Mouse (Mus musculus): ENCODE data around the gene Actn1.

The Actn1 gene

DNA sequence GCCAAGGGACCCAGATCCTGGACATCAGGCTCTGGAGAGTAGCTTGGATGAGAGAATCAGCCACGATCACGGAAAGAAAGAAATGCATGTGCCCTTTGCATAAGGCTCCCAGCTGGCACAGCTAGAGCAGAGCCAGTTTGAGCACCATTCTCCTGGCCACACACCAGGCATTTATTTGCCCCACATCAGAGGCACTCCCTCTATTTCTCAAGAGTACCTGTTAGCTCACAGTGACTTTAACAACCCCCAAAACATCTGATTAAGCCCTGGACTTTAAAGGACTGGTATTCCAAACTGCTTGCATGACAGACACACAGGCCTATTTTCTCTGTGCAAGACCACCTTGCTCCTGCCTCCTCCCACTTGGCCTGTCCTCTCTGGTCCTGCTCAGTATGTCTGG is 78.3 kb downstream of the Actn1 start:
- DNase-seq (ENCODE audit: low read depth), result no peak

DNA sequence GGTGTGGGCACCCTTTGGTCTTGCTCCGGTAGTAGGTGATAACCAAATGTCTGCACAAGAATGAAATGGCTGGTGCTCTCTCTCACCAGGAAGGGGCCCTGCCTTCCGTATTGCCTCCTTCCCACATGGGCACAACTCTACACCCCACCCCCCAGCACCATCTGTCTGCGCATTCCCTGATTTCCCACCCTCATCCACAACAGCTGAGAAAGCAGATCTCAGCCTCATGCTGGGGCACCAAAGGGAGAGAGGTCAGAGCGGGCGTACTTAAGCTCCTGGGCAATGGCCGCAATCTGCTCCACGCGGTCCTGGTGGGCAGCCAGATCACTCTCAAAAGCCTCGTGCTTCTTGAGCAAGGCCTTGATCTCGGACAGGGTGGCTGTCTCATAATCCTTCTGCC is 82.1 kb downstream of the Actn1 start:
- DNase-seq (ENCODE audit: low read depth), result no peak

DNA sequence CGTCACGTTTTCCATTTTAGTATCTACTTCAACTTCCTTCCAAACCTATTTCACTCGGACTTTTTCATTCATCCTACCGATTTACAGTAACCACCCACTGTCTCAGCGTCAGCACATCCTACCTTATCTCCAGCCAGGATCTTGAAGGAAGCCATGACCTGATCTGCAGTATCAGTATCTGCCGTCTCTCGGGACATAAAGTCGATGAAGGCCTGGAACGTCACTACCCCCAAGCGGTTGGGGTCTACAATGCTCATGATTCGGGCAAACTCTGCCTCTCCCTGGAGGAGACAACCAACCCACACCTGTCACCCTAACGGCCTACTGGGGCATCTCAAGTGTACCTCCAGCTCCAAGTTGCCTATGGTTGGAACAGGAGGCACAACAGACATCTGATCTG is 91.4 kb downstream of the Actn1 start:
- no peak for DNase-seq (ENCODE audit: low read depth)

DNA sequence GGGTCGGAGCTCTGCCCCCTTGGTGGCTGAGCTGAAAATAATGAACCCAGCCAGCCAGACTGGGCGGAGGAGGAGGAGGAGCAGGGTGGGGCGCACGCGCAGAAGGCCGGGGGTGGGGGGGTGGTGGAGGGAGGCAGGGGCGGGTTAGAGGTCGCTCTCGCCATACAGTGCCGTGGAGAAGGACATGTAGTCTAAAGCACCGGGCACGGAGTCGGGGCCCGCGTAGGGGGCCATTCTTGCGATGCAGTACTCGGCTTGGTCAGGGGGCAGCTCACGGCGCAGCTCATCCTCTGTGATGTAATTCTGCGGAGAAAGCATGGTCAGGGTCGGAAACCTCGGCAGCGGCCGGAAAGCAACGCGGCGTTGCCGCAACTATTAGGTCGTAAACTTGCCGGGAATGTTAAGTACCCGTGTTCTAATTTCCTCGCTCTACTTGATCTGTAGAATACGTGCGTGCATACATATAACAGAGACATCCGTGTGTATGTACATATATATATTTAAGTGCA is 91.9 kb downstream of the Actn1 start:
- DNase-seq (ENCODE audit: low read depth), result peak; percentile 95

DNA sequence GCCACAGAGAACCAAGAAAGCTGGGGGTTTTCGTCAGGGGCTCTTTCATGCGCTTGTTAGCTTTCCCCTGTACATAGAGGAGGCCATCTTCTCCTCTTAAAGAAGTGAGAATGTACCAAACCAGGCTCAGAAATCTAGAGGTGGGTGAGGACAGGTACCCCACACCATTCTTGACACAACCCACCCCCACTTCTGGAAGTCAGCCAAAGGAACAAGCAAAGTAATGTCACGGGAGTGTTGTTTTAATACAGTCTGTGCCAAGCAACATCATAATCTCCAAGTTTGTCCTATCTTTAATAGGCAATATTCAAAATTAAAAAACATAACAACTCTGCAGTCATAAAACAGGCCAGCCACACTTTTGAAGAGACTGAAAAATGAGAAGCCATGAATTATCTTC is 92.8 kb downstream of the Actn1 start:
- no peak for DNase-seq (ENCODE audit: low read depth)

DNA sequence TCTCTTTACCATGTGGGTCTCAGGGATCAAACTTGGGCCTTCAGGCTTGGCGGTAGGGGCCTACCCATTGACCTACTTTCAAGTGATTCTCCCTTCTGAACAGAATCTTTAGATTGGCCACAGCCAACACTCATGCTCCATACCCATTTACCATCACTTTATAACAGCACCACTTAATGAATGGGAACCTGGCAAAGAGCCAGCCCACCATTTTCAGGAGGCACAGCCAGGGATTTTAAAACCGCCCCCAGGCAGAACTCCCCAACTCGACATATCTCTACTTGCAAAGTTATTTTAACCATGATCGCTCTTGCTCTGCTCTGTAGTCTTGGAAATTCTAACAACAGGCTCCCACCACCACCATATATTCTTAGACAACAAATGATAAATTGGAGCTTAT is 93.5 kb downstream of the Actn1 start:
- no peak for DNase-seq (ENCODE audit: low read depth)

DNA sequence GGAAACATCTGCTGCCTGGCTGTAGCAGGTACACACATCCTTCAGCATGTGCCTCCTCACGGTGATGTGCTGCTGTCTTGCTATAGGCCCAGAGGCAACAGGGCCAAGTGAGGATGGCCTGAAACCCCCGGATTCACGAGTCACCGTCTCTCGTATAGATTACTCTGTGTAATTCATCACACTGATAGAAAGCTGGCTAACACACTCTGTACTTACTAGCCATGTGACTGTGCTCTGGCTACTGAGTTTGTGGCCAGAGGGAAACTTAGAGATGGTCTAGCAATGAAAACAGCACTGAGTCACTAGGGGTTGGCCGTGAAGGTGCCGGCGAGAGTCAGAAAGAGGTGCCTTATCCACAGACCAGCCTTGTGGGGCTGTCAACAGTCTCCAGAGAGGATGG is 95.6 kb downstream of the Actn1 start:
- no peak for DNase-seq (ENCODE audit: low read depth)

DNA sequence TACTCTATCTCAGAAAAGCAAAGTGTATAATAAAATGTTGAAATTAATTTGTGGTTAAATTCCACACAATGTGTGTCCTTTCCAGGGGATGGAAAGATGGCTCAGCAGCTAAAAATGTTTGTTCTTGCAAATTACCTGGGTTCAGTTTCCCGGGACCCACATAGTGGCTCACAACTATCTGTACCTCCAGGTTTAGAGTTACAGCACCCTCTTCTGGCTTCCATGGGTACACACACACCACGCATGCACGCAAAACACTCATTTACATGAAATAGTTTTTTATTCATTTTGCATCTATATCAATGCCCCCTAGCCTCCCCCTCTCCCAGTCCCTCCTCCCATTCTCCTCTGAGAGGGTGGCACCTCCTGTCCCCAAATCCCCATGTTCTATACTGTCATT is 97.7 kb downstream of the Actn1 start:
- DNase-seq (ENCODE audit: low read depth), result peak; percentile 28

DNA sequence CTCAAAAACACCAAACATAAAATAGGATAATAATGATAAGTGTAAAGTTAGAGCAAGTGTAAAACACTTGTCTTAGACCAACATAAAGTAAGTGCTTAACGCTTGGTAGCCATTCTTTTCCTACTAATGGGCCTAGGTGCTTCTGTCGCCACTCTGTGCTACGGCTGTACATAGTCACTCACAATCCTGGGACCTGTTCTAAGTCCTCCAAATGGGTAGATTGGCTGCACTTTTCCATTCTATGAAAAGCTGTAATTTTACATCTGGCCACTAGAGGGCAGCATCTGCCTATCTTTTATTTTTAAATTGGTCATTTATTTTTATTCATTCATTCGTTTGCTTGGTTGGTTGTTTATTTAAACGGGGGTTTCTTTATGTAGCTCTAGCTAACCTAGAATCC is 102.5 kb downstream of the Actn1 start:
- DNase-seq (ENCODE audit: low read depth), result peak; percentile 71

DNA sequence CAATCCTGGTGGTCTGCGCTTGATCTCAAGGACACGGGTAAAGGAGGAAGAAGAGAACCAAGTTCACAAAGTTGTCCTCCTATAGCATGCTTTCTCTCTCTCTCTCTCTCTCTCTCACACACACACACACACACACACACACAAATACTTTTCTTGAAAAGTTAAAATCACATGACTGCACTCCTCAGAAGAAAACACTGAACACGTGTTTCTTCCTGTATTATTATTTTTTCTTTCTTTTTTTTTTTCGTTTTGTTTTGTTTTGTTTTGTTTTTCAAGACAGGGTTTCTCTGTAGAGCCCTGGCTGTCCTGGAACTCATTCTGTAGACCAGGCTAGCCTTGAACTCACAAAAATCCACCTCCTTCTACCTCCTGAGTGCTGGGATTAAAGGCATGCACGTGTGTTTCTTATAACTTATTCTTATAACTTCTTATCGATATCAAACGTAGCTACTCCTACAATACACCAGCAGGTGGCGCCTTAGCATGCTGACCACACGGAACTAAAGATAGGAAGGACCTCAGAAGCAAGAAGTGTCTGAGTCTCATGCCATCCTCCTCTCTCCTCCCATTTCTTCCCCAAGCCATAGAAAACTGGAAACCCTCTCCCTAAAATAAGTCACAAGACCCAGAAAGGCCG is 106.4 kb downstream of the Actn1 start:
- peak; percentile 91 for DNase-seq (ENCODE audit: low read depth)

DNA sequence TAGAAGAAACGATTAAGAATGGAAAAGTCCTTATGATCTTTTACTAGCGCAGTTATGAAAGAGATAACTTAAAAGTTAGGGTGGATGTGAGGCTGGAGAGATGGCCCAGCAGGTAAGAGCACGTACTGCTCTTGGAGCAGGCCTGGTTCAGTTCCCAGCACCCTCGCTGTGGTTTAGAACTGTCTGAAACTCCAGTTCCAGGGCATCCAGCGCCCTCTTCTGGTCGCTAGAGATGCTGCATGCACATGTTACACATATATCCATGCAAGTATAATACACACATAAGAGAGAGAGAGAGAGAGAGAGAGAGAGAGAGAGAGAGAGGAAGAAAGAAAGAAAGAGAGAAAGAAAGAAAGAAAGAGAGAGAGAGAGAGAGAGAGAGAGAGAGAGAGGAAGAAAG is 107.1 kb downstream of the Actn1 start:
- peak; percentile 48 for DNase-seq (ENCODE audit: low read depth)

DNA sequence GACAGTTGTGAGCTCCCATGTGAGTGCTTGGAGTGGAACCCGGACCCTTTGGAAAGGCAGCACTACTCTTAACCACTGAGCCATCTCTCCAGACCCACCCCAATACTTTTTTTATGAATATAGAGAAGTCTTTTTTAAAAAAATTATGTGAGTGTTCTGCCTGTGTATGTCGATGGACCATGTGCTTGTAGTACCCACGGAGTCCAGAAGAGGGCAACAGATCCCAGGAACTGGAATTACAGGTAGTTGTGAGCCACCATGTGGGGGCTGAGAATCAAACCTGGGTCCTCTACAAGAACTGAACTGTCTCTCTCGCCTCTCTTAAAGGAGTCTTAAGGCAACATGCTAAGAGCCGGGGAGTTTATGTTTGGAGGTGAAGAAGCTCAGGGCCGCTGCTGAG is 108.3 kb downstream of the Actn1 start:
- DNase-seq (ENCODE audit: low read depth), result peak; percentile 27

DNA sequence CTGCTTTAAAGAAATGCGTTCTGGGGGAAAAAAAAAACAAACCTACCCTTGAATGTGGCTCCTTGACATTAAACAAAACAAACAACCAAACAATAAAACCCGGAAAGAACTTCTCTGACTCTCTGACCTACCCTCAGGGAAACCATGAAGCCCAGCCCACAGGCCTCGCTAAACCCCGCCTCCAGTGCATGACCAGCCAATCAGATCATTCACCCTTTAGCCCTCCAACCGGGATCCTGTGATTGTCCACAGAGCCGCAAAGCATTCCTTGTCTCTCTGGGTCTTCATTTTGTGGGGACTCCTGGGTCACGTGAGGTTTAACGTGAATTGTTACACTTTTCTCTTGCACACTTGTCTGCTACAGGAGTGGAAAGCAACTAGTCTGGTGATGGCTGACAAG is 109.5 kb downstream of the Actn1 start:
- DNase-seq (ENCODE audit: low read depth), result peak; percentile 76

DNA sequence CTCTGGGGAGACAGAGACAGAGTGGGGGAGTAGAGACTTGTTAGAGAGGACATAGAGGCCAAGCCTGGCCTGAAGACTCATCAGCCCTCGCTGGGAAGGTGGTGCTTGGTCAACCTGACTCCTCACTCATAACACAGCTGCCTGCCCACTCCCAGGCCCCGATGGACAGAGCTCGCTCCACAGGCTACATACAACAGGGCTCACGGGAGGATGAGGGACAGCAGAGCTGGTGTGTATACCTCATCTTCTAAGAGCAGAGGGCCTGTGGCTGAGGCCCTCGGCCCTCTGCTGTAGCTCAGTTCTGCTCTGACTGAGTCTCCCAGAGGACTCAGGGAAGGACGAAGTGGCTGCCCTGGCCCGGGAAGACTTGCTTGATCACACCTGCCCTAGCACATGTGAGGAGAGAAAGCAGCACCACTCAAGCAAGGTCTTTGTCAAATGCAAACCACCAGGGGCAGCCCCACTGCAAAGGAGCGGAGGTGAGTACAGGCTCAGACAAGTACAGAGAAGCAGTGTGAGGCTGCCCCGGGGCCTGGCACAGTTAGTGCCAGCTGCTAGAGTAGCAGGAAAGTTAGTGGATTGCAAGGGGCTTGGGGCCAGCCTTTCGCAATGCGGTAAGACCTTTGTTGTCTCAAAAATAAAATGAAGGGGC is 112.5 kb downstream of the Actn1 start:
- no peak for DNase-seq (ENCODE audit: low read depth)

DNA sequence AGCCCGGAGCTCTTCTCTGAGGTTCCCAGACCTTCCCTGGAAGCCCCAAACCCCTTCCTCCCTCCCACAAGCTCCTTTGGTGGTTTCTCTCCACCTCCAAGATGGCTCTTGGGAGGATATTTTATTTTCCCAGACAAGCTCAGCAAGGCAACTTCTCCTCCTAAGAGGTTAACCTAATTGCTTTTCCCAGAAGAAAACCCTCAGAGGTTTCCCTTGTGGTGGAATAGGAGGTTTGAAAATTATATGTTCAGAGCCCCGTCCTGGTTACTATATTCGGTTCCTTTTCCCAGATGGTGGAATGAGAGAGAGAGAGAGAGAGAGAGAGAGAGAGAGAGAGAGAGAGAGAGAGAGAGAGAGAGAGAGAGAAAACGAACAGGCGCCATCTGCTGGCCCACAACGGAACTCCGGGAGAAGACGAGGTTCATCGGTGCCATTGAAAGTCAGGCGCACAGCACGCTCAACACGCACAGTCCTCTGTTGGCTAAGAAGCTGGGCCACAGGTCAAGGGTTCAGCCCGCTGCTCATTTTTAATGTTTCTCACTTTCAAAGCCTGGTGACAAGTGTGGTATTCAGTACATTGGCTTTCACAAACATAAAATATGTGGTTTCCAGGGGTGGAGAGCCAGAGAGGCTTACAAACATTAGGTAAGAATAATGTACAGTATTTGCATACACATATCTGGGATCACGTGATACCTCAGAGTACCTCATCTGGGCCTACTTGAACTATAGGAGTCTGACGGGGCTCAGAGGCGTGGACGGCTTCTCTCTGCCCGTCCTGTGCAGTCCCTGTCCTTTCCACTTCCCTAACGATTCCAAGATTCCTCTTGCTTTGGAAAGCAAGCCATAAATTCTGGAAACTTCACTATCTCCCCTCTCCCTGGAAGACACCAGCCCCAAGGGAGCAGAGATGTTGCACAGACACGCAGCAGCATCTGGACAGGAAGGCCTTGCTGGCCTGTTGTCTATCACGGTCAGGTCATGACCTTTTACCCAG is 113.6 kb downstream of the Actn1 start:
- peak; percentile 84 for DNase-seq (ENCODE audit: low read depth)

DNA sequence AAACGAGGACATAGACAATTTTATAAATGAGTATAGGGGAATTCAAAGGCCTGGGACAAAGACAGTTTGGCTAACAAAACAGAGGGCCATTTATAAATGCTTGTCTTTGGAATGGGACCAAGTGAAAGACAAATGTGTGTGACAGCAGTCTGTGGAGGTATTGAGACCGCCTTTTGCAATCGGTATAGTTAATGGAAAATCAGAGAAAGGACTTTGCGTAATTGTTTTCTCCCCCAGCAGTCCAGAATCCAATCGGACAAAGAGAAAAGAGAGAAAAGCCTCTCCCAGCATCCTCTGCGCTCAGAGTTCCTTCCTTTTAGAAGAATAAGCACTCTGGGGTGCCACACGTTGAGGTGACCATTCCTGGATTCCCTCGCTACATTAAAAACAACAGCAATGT is 114.8 kb downstream of the Actn1 start:
- no peak for DNase-seq (ENCODE audit: low read depth)

DNA sequence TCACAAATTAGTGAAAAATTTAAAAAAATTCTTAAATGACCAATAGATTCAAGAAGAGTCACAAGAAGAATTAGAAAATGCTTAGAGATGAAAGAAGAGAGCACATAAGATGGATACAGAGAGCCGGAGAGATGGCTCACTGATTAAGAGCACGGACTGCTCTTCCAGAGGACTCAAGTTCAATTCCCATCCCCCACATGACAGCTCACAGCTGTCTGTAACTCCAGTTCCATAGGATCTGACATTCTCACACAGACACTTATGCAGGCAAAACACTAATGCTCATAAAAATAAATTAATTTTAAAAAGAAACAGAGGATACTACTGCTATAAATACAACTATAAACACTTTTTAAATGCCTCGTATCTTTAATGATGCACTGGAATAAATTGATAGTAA is 115.3 kb downstream of the Actn1 start:
- DNase-seq (ENCODE audit: low read depth), result no peak

DNA sequence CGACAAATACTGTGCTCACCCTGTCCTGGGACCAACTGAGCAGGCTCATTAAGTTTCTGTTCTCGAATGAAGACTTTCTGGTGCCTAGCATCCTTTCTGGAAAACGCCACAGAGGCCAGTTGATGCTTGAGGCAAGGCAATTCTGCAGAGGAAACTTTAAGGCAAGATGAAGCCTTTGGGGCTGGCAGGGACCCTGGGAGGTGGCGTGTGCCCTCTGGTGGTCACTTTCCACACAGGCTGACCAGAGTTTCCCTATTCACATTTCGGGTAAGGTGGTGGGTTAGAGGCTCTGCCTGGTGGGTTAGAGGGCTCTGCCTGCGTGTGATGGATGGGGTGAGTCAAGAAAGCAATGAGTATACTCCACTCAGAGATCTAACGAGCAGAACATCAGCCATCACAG is 118.7 kb downstream of the Actn1 start:
- DNase-seq (ENCODE audit: low read depth), result peak; percentile 78

DNA sequence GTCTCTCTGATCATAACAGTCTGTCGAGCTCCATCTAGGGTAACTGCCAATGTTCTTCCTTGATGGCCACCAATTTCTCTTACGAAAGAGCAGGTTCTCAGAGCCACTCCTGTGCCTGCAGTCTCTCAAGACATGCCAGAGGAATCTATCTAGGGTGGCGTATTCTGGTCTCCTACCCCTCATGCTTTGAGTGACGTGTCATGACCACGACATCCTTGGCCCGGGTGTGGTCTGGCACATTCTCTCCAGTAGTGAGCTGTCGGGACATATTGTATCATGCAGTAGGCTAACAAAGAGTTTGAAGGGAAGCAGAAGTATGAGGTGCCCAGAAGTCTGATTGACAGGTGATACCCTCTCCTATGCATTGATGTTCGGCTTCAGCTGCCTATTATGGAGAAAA is 119.2 kb downstream of the Actn1 start:
- peak; percentile 77 for DNase-seq (ENCODE audit: low read depth)

DNA sequence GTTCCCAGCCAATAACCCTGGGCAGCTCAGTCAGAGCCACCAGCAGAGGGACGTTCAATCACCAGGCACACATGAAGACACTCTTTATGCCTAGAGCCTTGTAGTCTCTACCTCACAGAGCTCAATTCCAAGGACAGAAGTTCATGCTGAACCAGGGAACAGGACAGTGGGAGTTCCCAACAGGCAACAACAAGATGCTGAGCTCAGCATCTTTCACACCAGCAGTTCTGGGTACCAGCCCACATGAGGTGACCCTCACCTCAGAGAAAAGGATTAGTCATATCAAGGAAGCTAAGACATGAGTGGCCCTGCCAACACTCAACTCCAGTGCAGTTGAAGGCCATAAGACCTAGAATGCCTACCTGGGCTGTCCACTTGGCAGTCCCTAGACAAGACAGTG is 122.4 kb downstream of the Actn1 start:
- DNase-seq (ENCODE audit: low read depth), result no peak

DNA sequence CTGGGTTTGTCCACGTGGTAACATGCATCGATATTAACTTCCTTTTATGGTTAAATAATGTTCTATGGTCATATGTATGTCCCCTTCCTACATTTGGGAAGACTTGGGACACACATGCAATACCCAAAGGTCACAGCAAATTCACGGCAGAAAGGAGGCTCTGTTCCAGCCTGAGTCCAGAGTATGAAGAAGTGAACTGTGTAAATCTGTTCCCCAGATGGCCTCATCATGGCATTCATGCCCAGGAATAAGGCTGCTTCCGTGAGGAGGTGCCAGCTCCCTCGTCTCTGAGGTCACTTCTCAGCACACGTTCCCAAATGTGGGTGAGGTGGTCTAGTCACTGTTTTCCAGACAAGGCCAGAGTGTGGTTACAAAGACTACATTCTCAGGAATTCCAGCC is 122.9 kb downstream of the Actn1 start:
- no peak for DNase-seq (ENCODE audit: low read depth)

DNA sequence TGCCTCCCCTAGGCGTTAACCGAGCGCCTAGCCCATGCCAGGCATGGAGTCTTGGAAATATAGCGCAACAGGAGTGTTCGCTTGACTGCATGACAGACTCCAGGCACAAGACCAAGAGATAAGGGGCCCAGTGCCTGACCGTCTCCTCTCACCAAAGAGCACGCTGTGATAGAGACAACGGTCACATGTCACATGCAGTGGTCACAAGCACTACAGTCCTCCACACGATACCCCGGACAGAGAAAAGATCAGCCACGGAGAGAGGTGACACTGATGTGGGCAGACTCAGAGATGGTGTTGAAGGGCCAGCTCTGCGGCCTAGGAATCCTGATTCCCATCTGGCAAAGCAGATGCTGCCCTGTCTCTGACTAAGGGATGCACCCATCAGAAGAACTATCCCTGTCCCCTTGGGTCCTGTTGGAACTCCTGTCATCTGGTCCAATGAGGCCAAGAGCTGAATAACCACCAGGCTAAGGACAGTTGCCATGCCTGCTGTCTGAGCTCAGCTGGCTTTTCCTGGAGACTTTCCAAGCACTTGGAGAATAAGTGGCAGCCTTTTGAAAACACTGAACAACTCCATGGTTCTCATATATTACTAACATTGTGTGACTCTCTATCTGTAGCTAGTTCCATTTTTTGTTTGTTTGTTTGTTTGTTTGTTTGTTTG is 123.8 kb downstream of the Actn1 start:
- no peak for DNase-seq (ENCODE audit: low read depth)
